Mouse (Mus musculus) heart, postnatal 10 days (tissue): Measurements from ENCODE around the gene Eci2. TPM values are rescaled to one million over a fixed set of nuclear protein-coding genes. Genes with fewer than 3 reads are reported as not detected.
"Not testable (repeated sequence)": the region's sequence is repeated elsewhere in the genome, so short reads cannot be mapped to it uniquely, and the experiment has no call there.

Experiments
- DNase-seq, 2 experiments: peaks; one replicate each; pipeline ENCODE4 v3.0.0; 2021
- intact Hi-C: fragments of 180-260 bp; cut with DNase I; formaldehyde crosslinking; loops from one replicate; pipeline ENCODE4 v1.15.1; 2025
- total RNA-seq, 2 experiments: library from RNA; stranded (reverse); gene quantifications; 2 replicates each; pipeline ENCODE4 v1.2.3; 2021

Eci2 gene
- total RNA-seq: 100 to 1,000 TPM; 295 to 312 TPM

DNA sequence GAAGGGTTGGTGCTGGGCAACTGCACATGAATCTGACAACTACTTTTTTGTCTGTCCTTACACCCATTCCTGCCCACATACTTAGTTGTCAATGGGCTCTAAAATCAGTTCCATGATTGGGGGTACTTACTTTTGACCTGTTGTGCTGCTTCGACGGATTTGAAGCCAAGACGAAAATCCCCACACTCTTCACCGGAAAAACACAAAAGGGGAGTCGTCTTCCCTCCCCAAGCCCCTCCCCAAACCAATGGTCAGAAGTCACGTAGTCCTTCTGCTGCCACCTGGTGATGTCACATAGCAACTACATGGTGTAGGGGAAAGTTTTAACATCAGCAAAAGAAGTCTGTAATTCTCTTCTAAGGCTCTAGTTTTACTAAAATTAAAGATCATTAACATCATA is at the start of gene Eci2:
Gene Eci2, minus strand, starts transcription at position 218 of the 400 bp plus-strand sequence.
- DNase-seq: peak; percentile 57 to 76
- intact Hi-C loops: loop anchor here (2.0 to 10.0 kb wide), 3 partner anchors 32 to 382 kb away; no protein-coding TSS in a partner anchor

DNA sequence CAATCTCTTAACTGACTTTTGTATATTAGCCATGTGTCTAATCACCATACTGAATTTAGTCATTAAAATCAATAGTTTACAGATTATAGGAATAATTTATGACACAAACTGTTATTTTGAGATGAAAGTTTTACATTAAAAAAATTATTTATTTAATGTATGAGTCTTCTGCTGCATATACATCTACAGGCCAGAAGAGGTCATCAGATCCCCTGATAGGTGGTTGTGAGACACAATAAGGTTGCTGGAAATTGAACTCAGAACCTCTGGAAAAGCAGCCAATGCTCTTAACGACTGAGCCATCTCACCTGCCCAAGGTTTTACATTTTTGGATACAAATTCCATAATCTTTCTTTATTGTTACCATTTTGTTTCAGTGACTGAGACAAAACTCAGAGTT is 48.0 kb upstream of the Eci2 start:
- intact Hi-C loops: no loop called here

DNA sequence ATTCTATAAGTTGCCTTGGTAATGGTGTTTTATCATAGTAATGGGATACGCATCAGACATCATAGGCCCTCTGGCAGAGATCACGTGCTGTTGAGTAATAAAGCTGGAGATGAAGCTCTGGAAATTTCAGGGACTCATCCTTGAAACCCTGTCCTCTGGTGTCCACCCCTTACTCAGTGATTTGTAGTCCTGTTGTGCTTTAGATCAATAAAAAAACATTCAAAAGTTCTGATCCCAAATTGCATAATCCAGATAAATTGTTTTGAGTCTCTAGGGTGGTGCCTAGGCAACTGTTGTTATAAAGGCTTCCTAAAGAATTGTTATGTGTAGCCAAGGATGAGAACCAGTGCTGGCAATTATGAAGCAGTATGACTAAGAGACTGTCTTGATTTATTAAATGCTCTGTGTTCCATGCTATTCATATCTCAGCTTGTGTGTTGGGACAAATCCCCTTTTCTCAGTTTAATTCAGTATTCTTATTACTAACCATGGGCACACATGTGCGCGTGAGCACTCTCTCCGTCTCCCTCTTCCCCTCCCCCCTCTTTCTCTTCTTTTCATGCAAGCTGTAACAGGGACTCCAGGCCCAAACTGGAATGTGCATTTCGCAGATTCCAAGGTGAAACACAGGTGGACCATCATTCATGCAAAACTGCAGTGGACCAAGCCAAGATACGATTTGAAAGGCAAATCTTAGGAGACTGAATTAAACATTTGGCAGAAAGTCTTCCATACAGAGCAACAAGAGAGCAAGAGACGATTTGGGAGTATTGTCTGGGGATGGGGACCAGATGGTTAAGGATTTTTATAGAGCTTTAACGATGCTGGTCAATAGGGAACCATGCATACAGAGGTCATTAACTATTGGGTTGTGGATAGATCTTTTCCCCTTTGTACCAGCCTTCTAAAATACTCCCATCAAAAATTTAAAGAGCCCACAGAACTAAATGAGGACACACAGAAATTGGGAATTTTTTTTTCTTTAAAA is 43.9 kb upstream of the Eci2 start:
- no peak for DNase-seq
- intact Hi-C loops: no loop called here

More for the DNA sequence above, 48.0 kb upstream of the Eci2 start:
- no peak for DNase-seq

DNA sequence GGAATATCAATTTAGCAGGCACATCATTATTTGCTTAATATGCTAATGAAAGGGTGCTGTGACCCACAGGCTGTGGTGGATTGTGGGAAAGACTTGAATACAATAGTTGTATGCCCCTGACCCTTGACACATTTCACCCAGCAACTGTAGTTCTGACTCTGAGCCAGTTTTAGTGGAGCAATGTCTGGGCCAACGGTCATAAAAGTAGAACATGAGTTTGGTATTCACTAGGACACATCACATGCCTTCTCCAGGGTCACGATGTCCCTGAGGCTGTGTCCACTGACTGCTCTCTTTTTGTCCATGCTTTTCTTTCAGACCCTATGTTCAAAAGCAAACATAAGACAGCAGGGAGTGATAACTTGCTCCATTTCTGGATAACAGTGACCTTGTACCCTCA is 40.2 kb upstream of the Eci2 start:
- peak; percentile 54 for DNase-seq
- intact Hi-C loops: no loop called here

DNA sequence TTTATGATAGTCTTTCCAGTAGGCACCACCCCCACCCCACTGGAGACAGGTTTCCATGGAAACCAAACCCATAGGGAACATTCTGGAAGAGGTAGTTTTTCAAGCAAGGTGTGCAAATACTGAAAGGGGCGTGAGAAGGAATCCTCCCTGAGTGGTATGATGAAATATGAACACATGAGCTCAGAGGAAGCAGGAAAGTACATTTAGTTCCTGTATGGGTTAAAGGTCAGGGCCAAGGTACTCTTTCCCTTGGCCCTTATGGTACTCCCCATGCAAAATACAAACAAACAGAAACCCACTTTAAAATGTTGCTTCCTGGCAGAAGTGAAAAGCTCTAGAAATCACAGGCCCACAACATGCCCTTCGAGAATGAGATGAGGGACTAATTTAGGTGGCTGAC is 39.1 kb upstream of the Eci2 start:
- intact Hi-C loops: no loop called here
- DNase-seq: no peak

DNA sequence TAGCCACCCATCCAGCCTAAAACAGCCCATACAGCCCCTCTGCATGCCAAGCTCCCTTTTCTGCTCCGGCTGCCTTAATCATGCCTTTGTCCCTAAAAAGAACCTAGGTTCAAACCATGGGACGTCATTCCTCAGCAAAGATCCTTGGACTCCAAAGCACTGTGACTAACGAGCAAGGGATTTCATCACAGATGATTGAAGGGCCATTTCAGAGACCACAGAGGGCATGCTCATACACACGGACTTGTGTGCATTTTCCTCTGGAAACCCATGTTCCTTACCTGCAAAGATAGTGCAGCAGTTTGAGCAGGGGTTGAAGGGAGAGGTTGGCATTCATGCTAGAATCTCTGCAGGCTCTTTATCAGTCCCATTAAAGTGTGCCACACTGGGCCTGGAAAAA is 37.5 kb upstream of the Eci2 start:
- intact Hi-C loops: no loop called here
- DNase-seq: no peak

DNA sequence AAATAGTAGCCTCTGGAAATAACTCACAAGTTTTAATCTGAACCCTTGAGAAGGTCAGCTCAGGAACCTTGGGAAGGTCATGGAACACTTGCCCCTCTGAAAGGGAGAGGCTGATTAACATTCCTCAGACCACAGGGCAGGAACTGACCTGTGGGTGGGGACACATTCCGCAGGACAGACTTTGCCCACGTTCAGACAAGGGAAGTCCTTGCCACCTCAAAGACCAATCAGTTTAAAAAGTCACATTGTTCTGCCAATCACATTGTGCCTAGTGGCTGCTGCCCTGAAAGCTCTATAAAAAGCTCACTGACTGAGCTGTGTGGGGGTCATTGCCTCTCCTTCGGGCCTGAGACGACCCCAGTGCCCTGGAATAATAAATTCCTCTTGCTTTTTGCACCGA is 31.2 kb upstream of the Eci2 start:
- DNase-seq: peak; percentile 23 to 25
- intact Hi-C loops: no loop called here

DNA sequence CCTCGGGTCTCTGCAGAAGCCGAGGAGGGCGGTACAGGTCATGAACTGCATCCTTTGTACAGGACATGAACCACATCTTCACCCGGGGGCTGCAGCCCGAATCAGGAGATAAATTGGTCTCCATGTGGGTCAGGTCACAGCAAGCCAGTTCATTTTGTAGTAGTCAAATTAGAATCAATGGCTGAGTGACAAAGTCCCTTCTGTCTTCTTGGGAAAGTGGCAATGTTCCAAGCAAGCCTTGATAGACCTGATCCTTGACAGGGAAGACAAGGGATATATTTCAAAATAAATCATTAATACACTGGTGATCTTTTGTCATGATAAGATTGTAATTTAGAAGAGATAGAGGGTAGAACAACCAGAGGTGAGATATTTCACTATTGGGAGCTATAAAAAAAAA is 9.6 kb upstream of the Eci2 start:
- DNase-seq: no peak
- intact Hi-C loops: no loop called here

DNA sequence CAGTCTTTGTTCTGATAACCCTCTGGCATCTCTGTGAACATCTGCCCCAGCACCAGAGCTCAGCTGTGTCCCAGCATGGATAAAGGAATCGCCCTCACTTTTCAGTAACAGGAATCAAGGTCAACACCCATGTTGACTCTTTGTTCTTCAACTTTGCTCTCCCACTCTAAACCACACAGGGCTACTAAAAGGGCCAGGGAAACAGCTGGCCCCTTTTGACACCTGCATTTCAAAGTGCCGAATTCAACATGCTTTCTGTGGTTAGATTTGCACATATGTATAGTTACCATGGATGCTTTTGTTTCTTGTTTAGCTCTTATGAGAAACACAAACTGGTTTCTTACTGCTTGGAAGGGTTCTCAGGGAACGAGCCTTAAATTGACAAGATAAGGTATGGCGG is 8.8 kb upstream of the Eci2 start:
- no peak for DNase-seq
- intact Hi-C loops: no loop called here

DNA sequence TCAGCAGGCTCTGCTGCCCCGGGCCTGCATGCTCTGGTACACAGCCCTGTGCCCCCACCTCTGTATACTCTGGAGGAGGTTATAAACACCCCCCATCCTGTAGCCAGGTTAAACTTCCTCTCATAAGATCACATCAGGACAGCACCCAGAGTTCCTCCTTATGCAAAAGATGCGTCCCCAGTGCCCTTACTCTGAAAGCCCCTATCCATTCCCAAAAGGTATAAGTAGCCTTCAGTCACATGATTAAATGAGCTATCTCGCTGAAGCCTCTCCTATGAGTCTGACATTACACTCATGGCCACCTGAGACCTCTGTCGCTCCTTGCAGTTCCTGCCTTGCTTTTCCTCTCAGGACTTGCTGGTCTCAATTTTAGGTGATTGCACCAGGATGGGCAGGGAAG is 6.7 kb upstream of the Eci2 start:
- DNase-seq: no peak
- intact Hi-C loops: loop anchor here (5.0 kb wide), 1 partner anchor 739 kb away; no protein-coding TSS in a partner anchor

DNA sequence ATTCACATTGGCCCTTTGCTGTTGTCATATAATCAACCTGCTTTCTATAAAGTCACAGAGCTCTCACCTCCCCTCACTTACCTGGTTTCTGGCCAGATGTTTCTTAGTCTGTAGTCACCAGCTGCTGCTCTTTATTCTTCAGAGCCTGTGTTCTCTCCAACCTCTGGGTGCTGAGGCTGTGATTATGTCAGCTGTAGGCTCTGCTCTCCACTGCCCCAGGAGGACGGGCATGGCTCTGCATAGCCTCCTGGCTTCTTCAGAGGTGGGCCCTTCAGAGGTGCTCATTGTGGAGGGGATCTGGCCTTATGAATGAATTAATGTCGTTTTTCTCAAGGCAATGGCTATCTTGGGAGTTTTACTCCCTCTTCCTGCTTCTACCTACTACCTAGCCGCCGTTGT is 4.8 kb upstream of the Eci2 start:
- peak in 1 of 2 experiments; percentile 26 for DNase-seq

DNA sequence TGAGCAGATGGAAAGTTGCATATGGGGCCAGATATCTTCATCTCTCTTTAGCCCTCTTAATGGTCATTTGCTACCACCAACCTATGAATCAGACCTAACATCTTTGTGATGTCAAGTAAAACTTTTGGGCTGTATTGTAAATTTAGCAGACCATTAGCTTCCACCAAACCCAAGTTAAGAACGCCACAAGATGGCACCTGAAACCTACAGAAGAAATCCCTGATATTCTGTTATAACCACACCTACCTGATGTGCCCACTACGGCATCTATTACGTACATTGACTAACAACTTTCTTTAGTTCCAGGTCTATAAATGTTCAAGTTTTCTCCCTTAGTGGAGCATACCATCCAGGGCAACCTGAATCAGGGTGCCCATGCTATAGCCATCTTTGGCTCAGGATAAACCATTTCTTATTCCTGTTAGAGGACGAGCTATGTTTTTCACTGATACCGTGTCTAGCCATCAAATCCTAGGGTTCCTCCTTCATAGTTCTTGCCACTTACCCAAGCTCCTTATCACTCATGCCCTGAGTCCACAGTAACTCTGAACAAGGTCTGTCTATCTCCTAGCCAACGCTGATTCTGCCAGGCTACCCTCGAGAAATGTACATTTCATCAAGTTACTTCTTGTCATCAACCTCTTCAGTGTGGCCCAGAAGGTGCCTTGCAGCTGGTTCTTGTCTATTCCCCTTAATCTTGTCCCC is 4.2 kb upstream of the Eci2 start:
- intact Hi-C loops: loop anchor here (1.0 to 5.0 kb wide), 2 partner anchors 741 to 916 kb away; no protein-coding TSS in a partner anchor
- peak; percentile 20 to 27 for DNase-seq

More for the DNA sequence above, 4.8 kb upstream of the Eci2 start:
- intact Hi-C loops: loop anchor here (1.0 to 5.0 kb wide), 2 partner anchors 741 to 916 kb away; no protein-coding TSS in a partner anchor

DNA sequence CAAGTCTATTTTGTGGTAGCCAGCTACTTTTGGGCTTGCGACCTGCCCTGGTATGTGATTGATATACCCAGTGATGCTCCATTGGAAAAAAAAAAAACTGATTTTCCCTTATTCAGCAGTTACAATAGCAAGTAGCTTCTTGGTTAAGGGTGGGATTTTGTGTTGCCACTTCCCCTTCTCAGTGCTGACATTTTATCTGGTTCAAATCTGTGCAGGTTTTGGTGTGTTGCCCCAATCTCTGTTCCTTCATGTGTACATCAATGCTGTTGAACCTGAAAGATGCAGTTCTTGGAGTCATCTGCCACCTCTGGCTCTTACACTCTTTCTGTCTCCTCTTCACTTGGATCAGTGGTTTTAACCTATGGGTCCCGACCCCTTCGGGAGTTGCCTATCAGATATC is 1.5 kb upstream of the Eci2 start:
- DNase-seq: no peak
- intact Hi-C loops: loop anchor here (10.0 kb wide), 2 partner anchors 54 to 384 kb away; no protein-coding TSS in a partner anchor

DNA sequence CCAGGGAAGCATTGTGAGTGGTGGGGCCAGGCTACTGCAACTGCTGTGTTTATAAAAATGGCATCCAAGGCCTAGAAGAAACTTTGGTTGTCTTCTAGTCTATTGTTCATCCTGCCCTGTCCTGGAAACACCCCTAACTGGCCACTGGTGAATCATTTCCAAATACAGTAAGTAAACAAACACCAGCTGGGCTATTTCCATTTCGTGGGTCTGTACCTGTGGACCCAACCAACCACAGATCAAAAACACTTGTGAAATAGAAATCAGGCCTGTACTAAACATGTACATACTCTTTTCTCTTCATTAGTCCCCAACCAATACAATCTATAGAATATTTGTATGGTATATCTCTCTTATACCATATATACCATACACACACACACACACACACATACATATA is 3.5 kb downstream of the Eci2 start:
- DNase-seq: not testable (repeated sequence)
- intact Hi-C loops: loop anchor here (10.0 kb wide), 2 partner anchors 49 to 379 kb away; no protein-coding TSS in a partner anchor

DNA sequence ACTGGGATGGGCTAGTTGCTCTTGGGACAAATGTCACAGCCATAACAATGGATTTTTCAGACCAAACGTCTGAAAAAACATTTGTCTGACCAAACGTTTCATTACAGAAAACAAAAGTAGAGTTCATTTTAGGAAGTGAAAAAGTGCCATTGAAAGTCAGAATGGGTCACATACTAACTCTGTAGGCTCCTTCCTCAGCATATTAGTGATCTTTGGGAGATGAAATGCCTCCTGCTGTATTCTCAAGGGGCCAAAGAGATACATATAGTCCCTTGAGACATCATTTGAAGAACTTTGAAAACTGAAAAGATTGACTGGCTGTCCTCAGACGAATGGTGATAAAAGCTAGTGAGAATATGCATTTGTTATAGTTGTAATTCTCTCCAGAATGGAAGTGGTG is 6.5 kb downstream of the Eci2 start:
- intact Hi-C loops: loop anchor here (10.0 kb wide), 2 partner anchors 46 to 376 kb away; no protein-coding TSS in a partner anchor

DNA sequence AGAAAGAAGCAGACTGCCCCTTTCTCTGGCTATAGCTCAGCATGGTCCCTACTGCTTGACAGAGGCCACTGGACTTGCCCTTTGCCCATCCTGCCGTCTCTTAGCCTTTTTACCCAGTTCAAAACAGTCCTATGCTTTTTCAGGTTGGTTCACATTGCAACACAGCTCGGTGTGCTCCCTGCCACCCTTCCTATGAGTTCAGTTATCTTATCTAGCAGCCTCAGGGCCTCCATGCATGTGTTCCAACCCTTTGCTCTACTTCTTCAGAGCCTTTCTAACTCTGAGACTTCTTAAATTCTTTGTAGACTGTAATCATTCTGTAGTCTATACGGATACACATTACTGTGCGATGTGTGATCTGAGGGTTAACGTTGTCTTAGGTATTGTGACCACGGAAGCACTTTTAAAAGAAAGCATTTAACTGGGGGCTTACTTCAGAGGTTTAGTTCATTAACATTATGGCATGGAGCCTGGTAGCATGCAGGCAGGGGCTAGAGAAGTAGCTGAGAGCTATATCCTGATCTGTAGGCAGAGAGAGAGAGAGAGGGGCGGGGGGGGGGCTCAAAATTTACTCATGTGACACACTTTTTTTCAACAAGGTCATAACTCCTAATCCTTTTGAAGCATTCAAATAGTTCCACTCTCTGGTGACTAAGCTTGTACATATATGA is 7.9 kb downstream of the Eci2 start:
- DNase-seq: no peak
- intact Hi-C loops: no loop called here

More for the DNA sequence above, 6.5 kb downstream of the Eci2 start:
- no peak for DNase-seq

DNA sequence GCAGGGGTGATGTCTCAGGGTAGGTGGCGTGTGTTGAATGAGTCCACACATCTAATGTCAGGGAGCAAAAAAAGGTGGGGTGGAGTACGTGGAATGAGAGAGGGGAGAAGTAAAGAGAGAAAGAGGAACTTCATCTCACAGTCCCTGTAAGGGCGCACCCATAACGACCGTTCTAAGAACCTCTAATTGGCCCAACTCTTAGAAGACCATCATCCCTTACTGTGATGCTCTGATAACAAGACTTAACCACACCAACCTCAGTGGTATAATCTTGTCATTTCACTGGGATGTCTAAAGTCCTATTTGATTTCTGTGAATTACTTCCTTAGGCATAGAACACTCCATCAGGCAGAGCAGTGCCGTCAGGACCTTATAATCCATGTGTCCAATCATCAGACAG is 9.5 kb downstream of the Eci2 start:
- no peak for DNase-seq
- intact Hi-C loops: no loop called here

DNA sequence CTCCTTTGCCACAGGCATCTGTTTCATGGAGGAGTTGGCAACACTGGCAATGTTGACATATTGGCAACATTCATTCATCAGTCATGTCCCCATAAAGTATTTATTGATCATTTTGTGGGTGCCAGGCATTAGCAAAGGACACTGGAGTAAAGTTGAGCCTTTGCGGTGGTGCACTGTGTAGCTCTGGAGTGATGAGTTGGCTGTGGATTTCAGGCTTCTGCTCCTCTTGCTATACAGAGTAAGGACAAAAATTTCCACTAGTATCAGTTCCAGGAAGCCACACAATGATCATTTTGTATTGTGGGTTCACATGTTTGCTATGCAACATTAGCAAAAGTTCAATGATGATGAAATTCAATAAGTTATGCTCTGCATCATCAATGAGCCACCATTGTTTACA is 10.8 kb downstream of the Eci2 start:
- intact Hi-C loops: no loop called here

DNA sequence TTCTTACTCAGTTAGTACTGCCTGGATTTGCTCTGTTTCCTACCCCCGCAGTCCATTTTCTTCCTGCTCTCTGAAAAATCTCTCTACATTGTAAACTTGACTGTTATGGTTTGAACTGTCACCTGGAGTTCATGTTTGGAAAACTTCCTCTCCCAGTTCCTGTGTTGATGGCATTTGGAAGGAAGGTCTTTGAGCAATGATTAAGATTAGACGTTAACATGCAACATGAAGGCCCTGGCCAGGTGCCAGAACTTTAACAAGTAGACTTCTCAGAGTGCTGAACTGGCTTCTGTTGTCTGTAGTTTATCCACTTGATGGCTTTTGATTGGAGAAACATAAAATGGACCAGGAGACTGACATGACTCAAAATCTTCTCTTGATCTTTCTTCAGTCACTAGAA is 31.0 kb downstream of the Eci2 start:
- DNase-seq: peak; percentile 17 to 31
- intact Hi-C loops: loop anchor here (2.0 to 10.0 kb wide), 2 partner anchors 31 to 811 kb away; partner anchors contain the start of gene Eci2

More for the DNA sequence above, 10.8 kb downstream of the Eci2 start:
- DNase-seq: no peak
